Mouse (Mus musculus): ENCODE data around the gene Hoxa3.

DNA sequence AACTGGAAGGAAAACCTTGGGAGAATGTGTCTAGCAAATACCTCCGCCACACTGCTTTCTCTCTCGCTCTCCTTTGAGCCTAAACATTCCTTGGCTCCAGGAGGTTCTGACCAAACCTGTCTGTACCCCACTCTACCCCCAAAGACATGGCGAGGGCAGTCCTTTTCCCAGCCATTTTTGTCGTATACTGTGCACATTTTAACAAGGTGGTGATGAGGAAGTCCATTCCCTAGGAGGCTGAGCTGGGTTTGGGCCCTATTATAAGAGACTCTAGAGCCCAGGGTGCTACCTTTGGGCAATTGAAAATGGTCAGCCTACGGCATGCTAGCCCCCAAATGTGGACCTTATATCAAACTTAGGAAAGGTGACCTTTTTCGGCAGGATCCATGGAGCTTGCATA lies 22.7 kb upstream of the Hoxa3 start:
- TF ChIP-seq POLR2A (IDR thresholded peaks at IDR 0.05; ENCODE audit: borderline replicate concordance, low read depth, low read length) (no peak), CTCF (IDR thresholded peaks at IDR 0.05; ENCODE audit: low read depth, low read length) (no peak)
